Comparison of ENCODE assay signal across 26 mouse cellular contexts in genomic region chr10:76495501-76495900, GRCm38 (mm10). TPM values are rescaled to one million over a fixed set of nuclear protein-coding genes. Genes with fewer than 3 reads are reported as not detected.
DNase-seq lines count a peak whose midpoint lies in the region; ATAC-seq and TF ChIP-seq lines count a peak whose summit lies in the region.
"Had no signal": no experiment of that assay in that cellular context is flagged by ENCODE, and none has a peak within 500 bp of the region (broad histone marks: within the 10 kb centered on the region; RNA-seq: fewer than 3 reads in every experiment).

No protein-coding gene starts in this region.

- intact Hi-C loops in heart, adult 2 months (cut with DNase I) = no loop called here

- peak overlapping the region; percentile 36; the same call in 1 of the 2 replicates for H3K27ac ChIP-seq in heart, adult 2 months
- H3K27ac ChIP-seq in heart, embryonic 14.5 days (replicated peaks in 1 of 2; ENCODE audit: control insufficient read depth in 1 of 2, insufficient read depth in 1 of 2, low read depth in 2 of 2, low read length in 2 of 2) = peak overlapping the region; percentile 47 to 55
- H3K27ac ChIP-seq in liver, embryonic 11.5 days (ENCODE audit: low read depth, low read length) = peak overlapping the region; percentile 4; the same call in 1 of the 2 replicates
- peak overlapping the region; percentile 61 for H3K27ac ChIP-seq in heart, postnatal 0 days (ENCODE audit: low read depth)
- H3K27ac ChIP-seq in kidney, embryonic 16.5 days (ENCODE audit: low read length) = no peak overlapping the region
- H3K27ac ChIP-seq: embryonic facial prominence, embryonic 15.5 days; forebrain, embryonic 10.5 days; hindbrain, embryonic 13.5 days; hindbrain, postnatal 0 days had no signal

- no peak for DNase-seq in heart, adult 2 months
- no peak for DNase-seq in heart, adult 8-10 months (ENCODE audit: low spot score)
- no peak for DNase-seq in heart, adult 18-20 months
- no peak for DNase-seq in liver, embryonic 11.5 days (ENCODE audit: low spot score)
- no peak for DNase-seq in liver
- DNase-seq in heart, postnatal 0 days (ENCODE audit: low spot score) = no peak
- DNase-seq: adrenal gland, adult 8-10 months; adrenal gland, postnatal 36 days; cerebellum, adult 2 months; cerebellum, postnatal 10 days; embryo, embryonic 11 days; gastrocnemius, postnatal 10 days; kidney, adult 11 months; kidney, adult 9 months had no signal

- TF ChIP-seq POLR2A in heart, adult 2 months (IDR thresholded peaks at IDR 0.05; ENCODE audit: insufficient read depth, low read depth, low read length) = no peak

- no peak for TF ChIP-seq CTCF in heart, adult 2 months (IDR thresholded peaks at IDR 0.05)
- no peak for TF ChIP-seq CTCF in heart, postnatal 0 days (IDR thresholded peaks at IDR 0.05; ENCODE audit: low read depth)

- H3K9ac ChIP-seq in heart, adult 2 months (ENCODE audit: low read depth, low read length) = no peak overlapping the region
- H3K9ac ChIP-seq in heart, embryonic 14.5 days (ENCODE audit: low read length) = no peak overlapping the region
- H3K9ac ChIP-seq in liver, embryonic 11.5 days (ENCODE audit: low read depth, low read length) = no peak overlapping the region
- no peak overlapping the region for H3K9ac ChIP-seq in heart, postnatal 0 days (replicated peaks; ENCODE audit: low read depth, low read length)
- H3K9ac ChIP-seq in kidney, embryonic 16.5 days (replicated peaks; ENCODE audit: low read length) = no peak overlapping the region
- H3K9ac ChIP-seq: embryonic facial prominence, embryonic 15.5 days; hindbrain, embryonic 13.5 days had no signal

- no peaks in the 10 kb centered on the region for H3K36me3 ChIP-seq in heart, adult 2 months (ENCODE audit: control insufficient read depth, insufficient read depth, low read length)
- peaks cover 89% of the 10 kb centered on the region for H3K36me3 ChIP-seq in heart, embryonic 14.5 days (ENCODE audit: control insufficient read depth, insufficient read depth, low read length)
- H3K36me3 ChIP-seq in liver, embryonic 11.5 days (ENCODE audit: control insufficient read depth, insufficient read depth, low read length) = peaks cover 41% of the 10 kb centered on the region
- peaks cover 85% of the 10 kb centered on the region for H3K36me3 ChIP-seq in heart, postnatal 0 days (replicated peaks; ENCODE audit: control insufficient read depth, insufficient read depth, low read length)
- H3K36me3 ChIP-seq in kidney, embryonic 16.5 days (ENCODE audit: insufficient read depth, low read length) = peaks cover 72% of the 10 kb centered on the region

- TF ChIP-seq EP300 in heart, adult 2 months (IDR thresholded peaks at IDR 0.05; ENCODE audit: insufficient read depth, low read depth, low read length) = no peak
- TF ChIP-seq EP300 in heart, postnatal 0 days (IDR thresholded peaks at IDR 0.05; ENCODE audit: low read depth) = no peak

- no peaks in the 10 kb centered on the region for H3K9me3 ChIP-seq in heart, embryonic 14.5 days (ENCODE audit: control insufficient read depth, low read length)
- no peaks in the 10 kb centered on the region for H3K9me3 ChIP-seq in liver, embryonic 11.5 days (ENCODE audit: control insufficient read depth, low read length)
- no peaks in the 10 kb centered on the region for H3K9me3 ChIP-seq in heart, postnatal 0 days (replicated peaks; ENCODE audit: control insufficient read depth, low read length)
- H3K9me3 ChIP-seq in kidney, embryonic 16.5 days (ENCODE audit: low read length) = no peaks in the 10 kb centered on the region
- H3K9me3 ChIP-seq: embryonic facial prominence, embryonic 15.5 days; forebrain, embryonic 10.5 days; hindbrain, embryonic 13.5 days had no signal

- no peaks in the 10 kb centered on the region for H3K27me3 ChIP-seq in heart, adult 2 months (ENCODE audit: control insufficient read depth, insufficient read depth, low read length)
- H3K27me3 ChIP-seq in heart, embryonic 14.5 days (ENCODE audit: control insufficient read depth, insufficient read depth, low read length) = no peaks in the 10 kb centered on the region
- no peaks in the 10 kb centered on the region for H3K27me3 ChIP-seq in liver, embryonic 11.5 days (replicated peaks; ENCODE audit: control insufficient read depth, insufficient read depth, low read length)
- no peaks in the 10 kb centered on the region for H3K27me3 ChIP-seq in heart, postnatal 0 days (ENCODE audit: control insufficient read depth, insufficient read depth, low read length)
- no peaks in the 10 kb centered on the region for H3K27me3 ChIP-seq in kidney, embryonic 16.5 days (ENCODE audit: insufficient read depth, low read length)
- H3K27me3 ChIP-seq: CH12.LX; embryonic facial prominence, embryonic 15.5 days; hindbrain, embryonic 13.5 days had no signal

- H3K4me2 ChIP-seq in heart, embryonic 14.5 days (ENCODE audit: low read length) = no peak overlapping the region
- no peak overlapping the region for H3K4me2 ChIP-seq in liver, embryonic 11.5 days
- H3K4me2 ChIP-seq in heart, postnatal 0 days (ENCODE audit: low read depth, low read length) = no peak overlapping the region
- H3K4me2 ChIP-seq in kidney, embryonic 16.5 days (replicated peaks; ENCODE audit: low read depth, low read length) = no peak overlapping the region
- H3K4me2 ChIP-seq: embryonic facial prominence, embryonic 15.5 days; hindbrain, embryonic 13.5 days had no signal

- ATAC-seq in heart, embryonic 14.5 days (ENCODE audit: insufficient number of reproducible peaks, insufficient read depth, low FRiP score, low read depth) = no peak
- ATAC-seq in liver, embryonic 11.5 days (replicated peaks; ENCODE audit: low FRiP score) = no peak
- no peak for ATAC-seq in heart, postnatal 0 days (ENCODE audit: insufficient read depth, low read depth)
- ATAC-seq in kidney, embryonic 16.5 days (ENCODE audit: low FRiP score, low TSS enrichment) = no peak
- ATAC-seq: forebrain, embryonic 14.5 days; hindbrain, postnatal 0 days had no signal

- WGBS in heart, adult 2 months = 82% methylated on average over 6 of the region's 6 CpGs
- WGBS in heart, embryonic 14.5 days = 88% methylated on average over 6 of the region's 6 CpGs
- 84% methylated on average over 6 of the region's 6 CpGs for WGBS in liver, embryonic 11.5 days
- 75% methylated on average over 6 of the region's 6 CpGs for WGBS in heart, postnatal 0 days
- 88% methylated on average over 6 of the region's 6 CpGs for WGBS in kidney, embryonic 16.5 days

- no peaks in the 10 kb centered on the region for H3K4me1 ChIP-seq in heart, adult 2 months (ENCODE audit: control insufficient read depth, insufficient read depth, low read length)
- H3K4me1 ChIP-seq in heart, embryonic 14.5 days (ENCODE audit: control insufficient read depth in 2 of 2, insufficient read depth in 2 of 2, low read length in 2 of 2) = peaks cover 3 to 19% of the 10 kb centered on the region in 2 experiments
- peaks cover 13% of the 10 kb centered on the region for H3K4me1 ChIP-seq in liver, embryonic 11.5 days (replicated peaks; ENCODE audit: control insufficient read depth, insufficient read depth, low read length)
- peaks cover 11% of the 10 kb centered on the region; the same call in 1 of the 2 replicates for H3K4me1 ChIP-seq in heart, postnatal 0 days (ENCODE audit: control insufficient read depth, insufficient read depth)
- no peaks in the 10 kb centered on the region for H3K4me1 ChIP-seq in kidney, embryonic 16.5 days (ENCODE audit: insufficient read depth, low read length)
- H3K4me1 ChIP-seq: embryonic facial prominence, embryonic 15.5 days; forebrain, embryonic 10.5 days; hindbrain, embryonic 13.5 days had no signal

- no peaks in the 10 kb centered on the region for H3K79me2 ChIP-seq in heart, adult 2 months (replicated peaks; ENCODE audit: control insufficient read depth, insufficient read depth, low read length)

- no peak overlapping the region for H3K4me3 ChIP-seq in heart, adult 2 months
- no peak overlapping the region for H3K4me3 ChIP-seq in heart, embryonic 14.5 days (ENCODE audit: control insufficient read depth in 1 of 2, insufficient read depth in 1 of 2, low read depth in 1 of 2, low read length in 2 of 2)
- no peak overlapping the region for H3K4me3 ChIP-seq in liver, embryonic 11.5 days (ENCODE audit: low read depth, low read length)
- no peak overlapping the region for H3K4me3 ChIP-seq in heart, postnatal 0 days (ENCODE audit: low read depth, low read length)
- H3K4me3 ChIP-seq in kidney, embryonic 16.5 days (ENCODE audit: low read length) = no peak overlapping the region
- H3K4me3 ChIP-seq: embryonic facial prominence, embryonic 15.5 days; erythroblast, embryonic 14.5 days; forebrain, embryonic 10.5 days; hindbrain, embryonic 13.5 days had no signal

RNA-seq across cellular contexts. Expression of gene Ybey, which starts 26.6 kb away (rescaled TPM):
- 1 to 10 TPM; 3.5 to 3.7 TPM for total RNA-seq in heart, adult 2 months (2021)
- 2.2 and 3.7 TPM in 2 replicates for polyA plus RNA-seq in heart, adult 2 months (2012; rRNA removed)
- total RNA-seq in heart, adult 8-10 months (2022) = 1 to 10 TPM; 2.9 to 4.0 (median 3.7) TPM
- 3.7 and 5.0 TPM in 2 replicates for polyA plus RNA-seq in heart, embryonic 14.5 days (2014; fragmentation: Nextera tagmentation; extraction: Ambion mirVana)
- total RNA-seq in heart, adult 18-20 months (2021) = 1 to 10 TPM; 3.2 to 3.5 TPM
- polyA plus RNA-seq in liver, embryonic 11.5 days (2014; fragmentation: Nextera tagmentation; extraction: Ambion mirVana) = 6.3 and 6.6 TPM in 2 replicates
- 3.0 and 6.3 TPM in 2 replicates for total RNA-seq in heart, postnatal 0 days (2014; rRNA removed; ENCODE audit: low replicate concordance)
- polyA plus RNA-seq in heart, postnatal 0 days (2015; fragmentation: Nextera tagmentation; extraction: Ambion mirVana) = 4.5 TPM in 2 replicates
- 7.5 and 7.6 TPM in 2 replicates for polyA plus RNA-seq in kidney, embryonic 16.5 days (2015; fragmentation: Nextera tagmentation; extraction: Ambion mirVana)

RNA-seq across cellular contexts. Expression of gene Mcm3ap, which starts 26.8 kb away (rescaled TPM):
- total RNA-seq in heart, adult 2 months (2021) = 10 to 100 TPM; 21.4 to 24.9 TPM
- 14.7 and 25.3 TPM in 2 replicates for polyA plus RNA-seq in heart, adult 2 months (2012; rRNA removed)
- total RNA-seq in heart, adult 8-10 months (2022) = 10 to 100 TPM; 23.8 to 28.8 (median 25.4) TPM
- polyA plus RNA-seq in heart, embryonic 14.5 days (2014; fragmentation: Nextera tagmentation; extraction: Ambion mirVana) = 41.3 and 46.8 TPM in 2 replicates
- total RNA-seq in heart, adult 18-20 months (2021) = 10 to 100 TPM; 23.1 to 27.5 TPM
- polyA plus RNA-seq in liver, embryonic 11.5 days (2014; fragmentation: Nextera tagmentation; extraction: Ambion mirVana) = 57.8 and 60.9 TPM in 2 replicates
- 42.0 and 58.6 TPM in 2 replicates for total RNA-seq in heart, postnatal 0 days (2014; rRNA removed; ENCODE audit: low replicate concordance)
- 28.6 and 30.9 TPM in 2 replicates for polyA plus RNA-seq in heart, postnatal 0 days (2015; fragmentation: Nextera tagmentation; extraction: Ambion mirVana)
- 50.2 and 61.3 TPM in 2 replicates for polyA plus RNA-seq in kidney, embryonic 16.5 days (2015; fragmentation: Nextera tagmentation; extraction: Ambion mirVana)

RNA-seq across cellular contexts. Expression of gene Lss, which starts 35.9 kb away (rescaled TPM):
- total RNA-seq in heart, adult 2 months (2021) = 1 to 10 TPM; 6.6 to 7.5 TPM
- polyA plus RNA-seq in heart, adult 2 months (2012; rRNA removed) = 4.7 and 6.1 TPM in 2 replicates
- total RNA-seq in heart, adult 8-10 months (2022) = 1 to 10 TPM; 4.9 to 9.2 (median 7.7) TPM
- 5.3 and 11.6 TPM in 2 replicates for polyA plus RNA-seq in heart, embryonic 14.5 days (2014; fragmentation: Nextera tagmentation; extraction: Ambion mirVana)
- 1 to 10 TPM; 7.1 to 8.0 TPM for total RNA-seq in heart, adult 18-20 months (2021)
- 48.3 and 56.0 TPM in 2 replicates for polyA plus RNA-seq in liver, embryonic 11.5 days (2014; fragmentation: Nextera tagmentation; extraction: Ambion mirVana)
- total RNA-seq in heart, postnatal 0 days (2014; rRNA removed; ENCODE audit: low replicate concordance) = 4.9 and 9.0 TPM in 2 replicates
- polyA plus RNA-seq in heart, postnatal 0 days (2015; fragmentation: Nextera tagmentation; extraction: Ambion mirVana) = 5.7 and 7.8 TPM in 2 replicates
- polyA plus RNA-seq in kidney, embryonic 16.5 days (2015; fragmentation: Nextera tagmentation; extraction: Ambion mirVana) = 23.4 and 26.0 TPM in 2 replicates

RNA-seq across cellular contexts. Expression of gene 2610028H24Rik, which starts 46.6 kb away (rescaled TPM):
- under 1 TPM in 1 of 2 experiments, not detected in 1; 0.20 TPM for total RNA-seq in heart, adult 2 months (2021)
- polyA plus RNA-seq in heart, adult 2 months (2012; rRNA removed) = 0.47 and 1.8 TPM in 2 replicates
- total RNA-seq in heart, adult 8-10 months (2022) = under 1 TPM in 3 of 4 experiments, not detected in 1; 0.22 to 0.49 (median 0.25) TPM
- not detected in 2 replicates for polyA plus RNA-seq in heart, embryonic 14.5 days (2014; fragmentation: Nextera tagmentation; extraction: Ambion mirVana)
- under 1 TPM in 1 of 2 experiments, not detected in 1; 0.62 TPM for total RNA-seq in heart, adult 18-20 months (2021)
- polyA plus RNA-seq in liver, embryonic 11.5 days (2014; fragmentation: Nextera tagmentation; extraction: Ambion mirVana) = not detected in 2 replicates
- not detected in 2 replicates for total RNA-seq in heart, postnatal 0 days (2014; rRNA removed; ENCODE audit: low replicate concordance)
- polyA plus RNA-seq in heart, postnatal 0 days (2015; fragmentation: Nextera tagmentation; extraction: Ambion mirVana) = 0.47 TPM in 1 of 2 replicates, not detected in the other
- not detected in 2 replicates for polyA plus RNA-seq in kidney, embryonic 16.5 days (2015; fragmentation: Nextera tagmentation; extraction: Ambion mirVana)
- total RNA-seq: adrenal gland, adult 8-10 months; adrenal gland, postnatal 36 days; hematopoietic stem cell, adult 5-6 weeks; hindbrain, postnatal 0 days had no signal
- polyA plus RNA-seq: cerebellum, adult 2 months; embryonic facial prominence, embryonic 11.5 days; erythroblast, embryonic 14.5 days; forebrain, embryonic 10.5 days; forebrain, embryonic 14.5 days; hindbrain, embryonic 13.5 days; hindbrain, postnatal 0 days; intestine, embryonic 14.5 days had no signal

RNA-seq across cellular contexts. Expression of gene Pcnt, which starts 52.9 kb away (rescaled TPM):
- 10 to 100 TPM; 42.2 to 56.7 TPM for total RNA-seq in heart, adult 2 months (2021)
- 27.4 and 43.0 TPM in 2 replicates for polyA plus RNA-seq in heart, adult 2 months (2012; rRNA removed)
- 10 to 100 TPM; 46.5 to 61.5 (median 54.6) TPM for total RNA-seq in heart, adult 8-10 months (2022)
- polyA plus RNA-seq in heart, embryonic 14.5 days (2014; fragmentation: Nextera tagmentation; extraction: Ambion mirVana) = 11.8 and 13.1 TPM in 2 replicates
- total RNA-seq in heart, adult 18-20 months (2021) = 10 to 100 TPM; 37.5 to 55.8 TPM
- 17.9 and 27.6 TPM in 2 replicates for polyA plus RNA-seq in liver, embryonic 11.5 days (2014; fragmentation: Nextera tagmentation; extraction: Ambion mirVana)
- 17.6 and 39.4 TPM in 2 replicates for total RNA-seq in heart, postnatal 0 days (2014; rRNA removed; ENCODE audit: low replicate concordance)
- polyA plus RNA-seq in heart, postnatal 0 days (2015; fragmentation: Nextera tagmentation; extraction: Ambion mirVana) = 9.0 and 9.5 TPM in 2 replicates
- 15.3 and 18.0 TPM in 2 replicates for polyA plus RNA-seq in kidney, embryonic 16.5 days (2015; fragmentation: Nextera tagmentation; extraction: Ambion mirVana)
